In genomic region chr16:62786621-62787331, GRCm38 (mm10) we compare ENCODE assay signal across 8 mouse cellular contexts. TPM values are rescaled to one million over a fixed set of nuclear protein-coding genes. Genes with fewer than 3 reads are reported as not detected.
A peak's percentile ranks its signal among the peaks of the same experiment; 100 is the strongest.
DNase-seq lines count a peak whose midpoint lies in the region; ATAC-seq lines count a peak whose summit lies in the region.

Nsun3 (minus strand) TSS chr16:62786818.

- peaks cover 6% of the 10 kb centered on the region; the same call in 1 of the 2 replicates for H3K4me1 ChIP-seq in heart, embryonic 10.5 days
- peaks cover 14% of the 10 kb centered on the region; the same call in 1 of the 2 replicates for H3K4me1 ChIP-seq in kidney, embryonic 15.5 days

- peaks cover 3% of the 10 kb centered on the region; the same call in 1 of the 2 replicates for H3K36me3 ChIP-seq in heart, embryonic 10.5 days
- H3K36me3 ChIP-seq in kidney, embryonic 15.5 days, result no peaks in the 10 kb centered on the region

- H3K27ac ChIP-seq in heart, embryonic 10.5 days, result peak within 1 kb of the TSS; percentile 95
- peak within 1 kb of the TSS; percentile 93 for H3K27ac ChIP-seq in kidney, embryonic 15.5 days

- peak within 1 kb of the TSS; percentile 68 for H3K4me2 ChIP-seq in kidney, embryonic 15.5 days

- 2% methylated on average over 41 of the region's 41 CpGs for WGBS in heart, embryonic 10.5 days
- WGBS in kidney, embryonic 15.5 days, result 5% methylated on average over 41 of the region's 41 CpGs

- peak; percentile 90 to 91 for DNase-seq in B cell, adult 2 months
- peak; percentile 99 for DNase-seq in brain, adult 2 months (ENCODE audit: low read depth, low spot score)
- DNase-seq in heart, embryonic 10.5 days (ENCODE audit: low spot score), result peak; percentile 98
- DNase-seq in liver, result peak; percentile 93
- peak; percentile 88 to 91 for DNase-seq in spleen, postnatal 4 days (ENCODE audit: low spot score in 2 of 2)

- H3K9ac ChIP-seq in kidney, embryonic 15.5 days, result peak within 1 kb of the TSS; percentile 84

- H3K9me3 ChIP-seq in heart, embryonic 10.5 days, result no peaks in the 10 kb centered on the region
- H3K9me3 ChIP-seq in kidney, embryonic 15.5 days (replicated peaks), result no peaks in the 10 kb centered on the region

- no peaks in the 10 kb centered on the region for H3K27me3 ChIP-seq in heart, embryonic 10.5 days (ENCODE audit: insufficient read depth, poor library complexity, severe bottlenecking)
- no peaks in the 10 kb centered on the region for H3K27me3 ChIP-seq in kidney, embryonic 15.5 days

- H3K4me3 ChIP-seq in heart, embryonic 10.5 days, result peak within 1 kb of the TSS; percentile 79
- peak within 1 kb of the TSS; percentile 68 for H3K4me3 ChIP-seq in kidney, embryonic 15.5 days (replicated peaks)

- ATAC-seq in erythroblast, adult 5-6 weeks (replicated peaks; ENCODE audit: low FRiP score, poor library complexity, severe bottlenecking), result peak; percentile 99
- peak; percentile 99 for ATAC-seq in kidney, embryonic 15.5 days (replicated peaks; ENCODE audit: low FRiP score)
- peak; percentile 96 for ATAC-seq in monocyte, adult 5-6 weeks (replicated peaks; ENCODE audit: insufficient number of reproducible peaks, low FRiP score, low TSS enrichment, poor library complexity, severe bottlenecking)

RNA-seq across cellular contexts. Expression of gene Nsun3, which starts in this region (rescaled TPM):
- 7.9 and 16.5 TPM in 2 replicates for total RNA-seq in erythroblast, adult 5-6 weeks (2015; ENCODE audit: low replicate concordance)
- total RNA-seq in erythroblast, adult 5-6 weeks (2017; ENCODE audit: low replicate concordance), result 5.9 and 8.2 TPM in 2 replicates
- polyA plus RNA-seq in heart, embryonic 10.5 days (2016; fragmentation: Nextera tagmentation; extraction: Ambion mirVana), result 6.9 and 9.6 TPM in 2 replicates
- polyA plus RNA-seq in kidney, embryonic 15.5 days (2015; fragmentation: Nextera tagmentation; extraction: Ambion mirVana), result 8.5 and 8.7 TPM in 2 replicates
- total RNA-seq in monocyte, adult 5-6 weeks (2017), result 21.2 to 26.5 TPM (median 23.5 TPM) in 3 replicates

Comparison
In these comparisons a context has a peak if more than half of its experiments do, and no peak if none do; other contexts are left out.
1. Peak in every context shown above with its lines: DNase-seq, ATAC-seq, H3K4me3 ChIP-seq and H3K27ac ChIP-seq.